Mouse (Mus musculus): ENCODE results near the gene Olfr169. TPM values are rescaled to one million over a fixed set of nuclear protein-coding genes. Genes with fewer than 3 reads are reported as not detected.
"Not testable (repeated sequence)": the region's sequence is repeated elsewhere in the genome, so short reads cannot be mapped to it uniquely, and the experiment has no call there.

Gene Olfr169
- polyA plus RNA-seq (2017; shearing (Covaris generic)) = not detected

- ATAC-seq = not testable (repeated sequence)
Observed at GRCm38 (mm10) chr16:19571709-19572108, at the start of gene Olfr169. Olfr169 (minus strand) TSS chr16:19571809.

DNA sequence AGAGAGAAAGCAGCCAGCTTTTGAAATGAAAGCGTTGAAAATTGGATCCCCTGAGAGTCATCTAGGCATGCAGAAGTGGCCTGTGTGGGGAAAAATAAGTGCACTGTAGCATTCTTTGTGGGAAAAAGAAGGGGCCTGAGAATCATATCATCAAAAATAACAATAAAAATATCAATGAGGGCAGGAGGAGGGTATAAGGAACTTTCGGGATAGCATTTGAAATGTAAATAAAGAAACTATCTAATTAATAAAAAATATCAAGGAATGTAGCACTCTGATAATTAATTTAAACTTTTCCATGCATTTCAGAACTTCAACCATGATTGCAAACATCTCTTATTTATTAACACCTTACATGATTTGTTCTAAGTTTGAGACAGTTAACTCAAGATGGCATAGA, 40.2 kb upstream of the Olfr169 start, which contains the start of gene Olfr170:
Gene Olfr170, minus strand, starts transcription at position 101 of the 400 bp plus-strand sequence.
- not testable (repeated sequence) for ATAC-seq

DNA sequence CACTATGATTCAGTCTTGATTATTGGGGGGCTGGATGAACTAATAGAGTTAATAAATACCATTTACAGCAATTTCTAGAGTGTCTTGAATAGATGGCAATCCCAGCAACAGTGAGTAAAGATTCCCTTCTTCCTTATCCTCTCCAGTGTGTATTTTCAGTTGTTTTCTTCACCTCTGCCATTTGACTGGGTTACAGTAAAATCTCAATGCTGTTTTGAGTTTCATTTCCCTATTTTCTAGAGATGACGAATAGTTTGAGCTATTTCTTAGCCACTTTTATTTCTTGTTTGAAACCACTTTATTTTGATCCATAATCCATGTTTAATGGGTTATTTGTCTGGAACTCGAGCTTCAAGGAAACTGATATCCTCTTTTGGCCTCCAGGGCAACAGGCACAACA, 31.6 kb upstream of the Olfr169 start:
- no peak for ATAC-seq

- not testable (repeated sequence) for ATAC-seq
Observed at GRCm38 (mm10) chr16:19553429-19553828, 18.2 kb downstream of the Olfr169 start.

- ATAC-seq = not testable (repeated sequence)
Observed at GRCm38 (mm10) chr16:19552246-19552645, 19.4 kb downstream of the Olfr169 start.

- no peak for ATAC-seq
Observed at GRCm38 (mm10) chr16:19535455-19535854, 36.2 kb downstream of the Olfr169 start, which contains the start of gene Olfr168. Olfr168 (minus strand) TSS chr16:19535555.

GRCm38 (mm10) chr16:19522166-19522565, 49.4 kb downstream of the Olfr169 start, which contains the start of gene Olfr167:
Olfr167 (minus strand) TSS chr16:19522266.
- no peak for ATAC-seq

Other genes with a start within 250 kb of the Olfr169 start
- gene Olfr165, start 148.7 kb downstream of the Olfr169 start, polyA plus RNA-seq (2017; shearing (Covaris generic)) = not detected
- gene Olfr166, start 88.1 kb downstream of the Olfr169 start, polyA plus RNA-seq (2017; shearing (Covaris generic)) = not detected
- under 1 TPM in 1 of 3 experiments, not detected in 2; 0.05 TPM for gene Olfr167, start 49.5 kb downstream of the Olfr169 start, polyA plus RNA-seq (2017; shearing (Covaris generic))
- not detected for gene Olfr168, start 36.3 kb downstream of the Olfr169 start, polyA plus RNA-seq (2017; shearing (Covaris generic))
- not detected for gene Olfr170, start 40.1 kb upstream of the Olfr169 start, polyA plus RNA-seq (2017; shearing (Covaris generic))
- gene Olfr171, start 58.1 kb upstream of the Olfr169 start, polyA plus RNA-seq (2017; shearing (Covaris generic)) = not detected
- gene Lamp3, start 134.6 kb upstream of the Olfr169 start, polyA plus RNA-seq (2017; shearing (Covaris generic)) = not detected
- 10 to 100 TPM; 11.8 to 27.1 (median 14.7) TPM for gene B3gnt5, start 188.4 kb upstream of the Olfr169 start, polyA plus RNA-seq (2017; shearing (Covaris generic))